Mouse (Mus musculus): ENCODE measurements around the gene Aptx.
A peak's percentile ranks its signal among the peaks of the same experiment; 100 is the strongest.

Aptx gene

DNA sequence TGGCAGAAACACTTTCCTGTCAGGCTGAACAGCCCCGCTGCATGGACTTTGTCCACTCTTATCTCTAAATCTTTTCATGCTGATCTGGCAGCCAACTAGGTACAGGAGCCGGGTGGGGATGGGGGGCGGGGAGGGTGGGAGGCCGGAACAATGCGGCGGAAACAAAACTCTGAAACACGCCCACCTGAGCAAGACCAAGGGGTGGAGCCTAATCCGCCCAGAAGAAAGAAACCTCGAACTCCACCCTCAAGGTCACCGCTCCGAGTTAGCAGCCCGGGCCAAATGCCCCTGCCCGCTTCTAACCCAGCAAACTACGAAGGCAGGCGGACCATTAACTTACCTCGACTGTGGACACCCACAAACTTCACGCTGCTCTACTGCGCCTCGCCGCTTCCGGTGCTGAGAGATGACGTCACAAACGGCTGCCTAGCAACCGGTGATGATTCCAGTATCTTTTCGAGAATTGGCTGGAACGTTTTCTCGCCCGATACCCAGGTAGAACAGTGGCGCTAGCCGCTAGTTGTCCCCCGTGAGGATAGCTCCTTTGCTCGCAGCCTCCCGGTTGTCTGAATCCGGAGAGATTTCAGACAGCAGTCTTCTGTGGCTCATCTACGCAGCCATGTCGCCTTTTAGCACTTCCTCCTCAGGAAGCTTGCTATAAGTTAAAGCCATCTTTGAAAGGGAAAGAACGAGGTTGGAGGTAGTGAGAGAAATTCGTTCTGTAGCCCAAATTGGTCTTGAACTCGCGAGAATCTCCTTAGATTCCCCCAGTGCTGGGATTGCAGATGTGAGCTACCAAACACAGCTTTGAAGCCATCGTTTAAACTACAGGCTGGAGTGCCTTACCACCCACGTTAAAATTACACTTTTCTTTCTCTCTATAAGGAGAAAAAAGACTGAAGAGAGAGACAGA is at the start of gene Aptx:
TSS of gene Aptx (minus strand) at position 398 of the 913 bp plus-strand sequence.
- TF ChIP-seq GATA4 (IDR thresholded peaks at IDR 0.05; ENCODE audit: insufficient replicate concordance, low read length) = peak; percentile 85

DNA sequence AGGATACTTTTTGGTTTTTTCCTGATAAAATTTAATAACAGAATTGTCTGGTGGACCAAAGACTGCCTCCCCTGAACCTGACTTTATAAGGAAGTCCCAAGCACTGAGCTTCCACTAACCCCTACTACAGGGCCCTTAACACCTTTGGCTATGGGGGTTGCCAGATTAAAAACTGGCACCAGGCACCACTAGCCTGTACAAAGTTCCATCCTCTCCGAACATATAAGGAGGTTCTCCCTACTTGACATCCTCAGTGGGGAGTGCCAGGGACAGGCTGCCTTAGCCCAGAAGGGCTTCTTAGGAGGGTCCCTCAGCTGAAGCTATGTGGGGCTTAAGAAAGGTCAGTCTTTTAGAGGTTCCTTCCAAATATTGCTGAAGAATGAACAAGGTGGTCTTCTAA is 32.4 kb upstream of the Aptx start:
- TF ChIP-seq GATA4 (IDR thresholded peaks at IDR 0.05; ENCODE audit: insufficient replicate concordance, low read length) = no peak

DNA sequence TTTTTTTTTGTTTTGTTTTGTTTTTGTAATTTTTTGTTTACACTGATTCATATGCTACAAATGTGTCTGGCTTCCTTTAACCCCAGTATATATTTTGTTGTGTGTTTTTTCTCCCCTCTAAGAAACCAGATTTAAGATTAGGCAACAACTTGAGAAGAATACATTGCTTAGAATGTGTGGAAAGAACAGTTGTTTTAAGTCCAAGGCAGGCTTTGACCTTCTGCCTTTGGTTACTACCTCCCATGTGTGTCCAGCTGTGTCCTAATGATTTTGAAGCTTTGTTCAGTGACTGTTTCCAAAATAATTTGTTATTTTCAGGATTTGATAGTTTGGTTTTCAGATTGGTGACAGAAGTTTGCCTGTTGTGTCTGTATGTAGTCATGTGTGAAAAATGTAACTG is 28.3 kb upstream of the Aptx start:
- no peak for TF ChIP-seq GATA4 (IDR thresholded peaks at IDR 0.05; ENCODE audit: insufficient replicate concordance, low read length)

DNA sequence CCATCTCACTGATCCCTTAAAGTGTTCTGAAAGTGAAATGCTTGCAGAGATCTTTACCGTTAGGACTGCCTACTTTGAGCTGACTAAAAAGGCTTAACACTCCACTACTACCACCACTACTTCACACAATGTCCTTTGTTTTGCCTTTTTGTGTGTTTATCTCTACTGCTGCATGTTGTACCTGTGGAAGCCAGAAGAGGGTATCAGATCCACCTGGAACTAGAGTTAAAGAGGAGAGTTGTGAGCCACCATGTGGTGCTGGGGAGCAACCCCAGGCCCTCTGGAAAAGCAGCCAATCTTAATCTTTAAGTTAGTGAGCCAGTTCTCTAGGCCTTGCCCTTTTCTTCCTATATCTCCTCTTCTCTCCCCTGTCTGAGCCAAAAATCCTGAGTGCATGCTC is 24.3 kb upstream of the Aptx start:
- TF ChIP-seq GATA4 (IDR thresholded peaks at IDR 0.05; ENCODE audit: insufficient replicate concordance, low read length) = no peak

DNA sequence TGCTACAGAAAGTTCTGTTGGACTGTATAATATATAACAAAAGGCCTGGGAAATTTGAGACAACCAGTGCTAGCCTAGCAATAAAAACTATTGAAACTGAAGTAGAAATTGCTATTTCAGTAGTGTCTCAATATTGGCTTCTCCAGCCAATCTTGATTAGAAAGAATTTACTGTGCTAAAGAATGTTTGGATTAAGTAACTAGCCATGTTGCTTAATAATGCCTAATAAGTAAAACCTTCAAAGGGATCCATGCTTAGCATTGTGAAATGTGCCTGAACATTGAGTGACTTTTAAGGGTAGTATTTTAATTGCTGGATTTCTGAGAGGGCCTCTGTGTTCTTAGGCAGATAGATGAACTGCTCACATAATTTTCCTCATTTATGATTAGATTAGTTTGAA is 22.6 kb upstream of the Aptx start:
- TF ChIP-seq GATA4 (IDR thresholded peaks at IDR 0.05; ENCODE audit: insufficient replicate concordance, low read length) = peak; percentile 74

DNA sequence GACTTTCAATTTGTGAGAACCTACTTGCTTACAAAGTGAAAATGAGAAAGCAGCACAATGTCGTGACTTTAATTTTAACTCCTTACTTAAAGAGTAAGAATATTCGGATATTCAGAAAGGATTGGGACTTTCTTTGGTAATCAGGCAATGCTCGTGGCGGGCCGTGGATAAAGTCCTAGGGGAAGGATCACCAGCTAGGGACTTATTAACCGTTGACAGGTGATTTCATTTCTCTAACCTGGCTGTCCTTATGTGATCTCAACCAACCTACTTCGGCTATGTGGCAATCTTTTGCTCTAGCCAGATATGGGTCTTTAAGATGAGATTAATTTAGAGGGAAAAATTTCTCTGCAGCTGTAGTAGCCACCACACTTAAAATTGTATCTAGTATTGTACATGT is 22.1 kb upstream of the Aptx start:
- no peak for TF ChIP-seq GATA4 (IDR thresholded peaks at IDR 0.05; ENCODE audit: insufficient replicate concordance, low read length)

DNA sequence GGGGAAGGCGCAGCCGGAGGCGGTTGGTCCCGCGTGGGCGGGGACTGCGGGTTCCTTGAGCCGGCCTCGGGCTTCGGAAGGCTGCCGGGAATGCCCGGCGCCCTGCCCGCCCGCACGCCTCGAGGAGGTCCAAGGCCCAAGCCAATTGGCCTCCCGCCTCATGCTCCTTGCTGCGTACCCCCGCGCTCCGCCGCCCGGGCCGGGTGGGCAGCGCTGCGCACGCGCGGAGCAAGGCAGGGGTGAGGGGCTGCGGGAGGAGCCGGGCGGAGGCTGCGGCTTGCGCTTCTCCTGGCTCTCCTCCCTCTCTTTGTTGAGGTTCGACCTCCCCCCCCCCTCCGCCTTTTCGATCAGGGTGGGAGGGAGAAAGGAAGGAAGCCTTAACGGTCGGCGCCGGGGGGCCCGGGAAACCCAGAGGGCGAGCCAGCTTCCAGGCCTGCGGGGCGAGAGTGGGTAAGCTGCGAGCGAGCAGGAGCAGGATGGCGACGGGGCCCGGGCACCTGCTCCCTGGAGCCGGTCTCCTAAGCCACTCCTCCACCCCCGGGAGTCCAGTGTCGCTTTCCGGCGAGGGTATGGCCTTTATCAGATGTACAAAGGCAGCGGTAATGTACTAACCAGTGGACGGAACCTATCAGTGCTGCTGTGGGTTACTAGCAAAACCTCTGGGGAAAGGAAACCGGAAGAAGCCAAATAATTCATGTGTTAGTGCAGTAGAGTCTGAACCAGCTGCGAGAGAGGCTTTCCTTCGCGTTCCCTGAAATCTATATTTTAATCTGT is 19.9 kb upstream of the Aptx start:
- peak; percentile 31; the same call in 1 of the 2 replicates for TF ChIP-seq GATA4 (IDR thresholded peaks at IDR 0.05; ENCODE audit: insufficient replicate concordance, low read length)

DNA sequence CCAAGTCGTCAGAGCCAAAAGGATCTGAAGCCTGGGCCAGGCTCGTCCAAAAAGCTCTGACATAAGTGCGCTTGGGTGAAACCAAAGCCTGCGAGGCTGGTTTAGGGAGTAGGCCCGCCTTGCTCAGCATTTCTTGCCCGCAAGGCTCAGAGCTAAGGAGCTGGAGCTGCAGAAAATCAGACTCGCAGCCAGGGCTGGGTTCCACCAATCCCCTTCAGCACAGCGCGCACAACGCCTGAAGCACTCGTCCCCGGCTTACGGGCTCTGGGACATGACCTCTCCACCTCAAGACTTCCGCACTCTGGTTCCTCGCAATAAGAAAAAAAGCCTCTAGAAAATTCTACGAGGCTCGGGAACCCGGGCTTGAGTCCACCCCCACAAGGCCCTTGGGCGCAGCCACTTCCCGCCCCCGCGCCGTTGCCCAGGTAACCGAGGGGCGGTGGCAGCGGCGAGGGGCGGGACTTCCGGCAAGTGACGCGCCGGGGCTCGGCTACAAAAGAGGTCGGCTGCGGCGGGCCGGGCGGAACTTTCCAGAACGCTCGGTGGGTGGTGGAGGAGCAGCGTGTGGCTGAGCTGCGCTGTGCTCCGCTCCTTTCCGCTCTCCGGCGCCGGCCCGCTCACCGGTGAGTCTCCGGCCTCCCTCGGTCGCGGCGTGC is 19.1 kb upstream of the Aptx start, which contains the start of gene Dnaja1:
TSS of gene Dnaja1 (plus strand) at position 140 of the 656 bp plus-strand sequence.
- no peak for TF ChIP-seq GATA4 (IDR thresholded peaks at IDR 0.05; ENCODE audit: insufficient replicate concordance, low read length)

DNA sequence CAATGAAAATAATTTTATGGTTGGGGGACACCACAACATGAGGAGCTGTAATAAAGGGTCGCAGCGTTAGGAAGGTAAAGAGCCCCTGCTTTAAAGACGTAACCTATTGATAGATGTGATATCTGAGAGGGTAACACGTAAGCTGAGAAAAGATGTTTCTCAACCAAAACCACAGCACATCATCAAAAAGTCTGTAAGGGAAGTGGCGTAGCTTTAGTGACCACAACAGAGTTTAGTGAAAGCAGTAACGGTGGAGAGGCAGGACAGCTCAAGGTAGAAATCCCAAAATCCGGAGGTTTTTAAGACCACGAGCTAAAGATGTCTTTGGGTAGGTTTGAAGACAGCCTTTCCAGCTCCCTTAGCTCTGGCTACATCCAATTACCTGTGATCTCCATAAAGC is 17.9 kb upstream of the Aptx start:
- no peak for TF ChIP-seq GATA4 (IDR thresholded peaks at IDR 0.05; ENCODE audit: insufficient replicate concordance, low read length)

DNA sequence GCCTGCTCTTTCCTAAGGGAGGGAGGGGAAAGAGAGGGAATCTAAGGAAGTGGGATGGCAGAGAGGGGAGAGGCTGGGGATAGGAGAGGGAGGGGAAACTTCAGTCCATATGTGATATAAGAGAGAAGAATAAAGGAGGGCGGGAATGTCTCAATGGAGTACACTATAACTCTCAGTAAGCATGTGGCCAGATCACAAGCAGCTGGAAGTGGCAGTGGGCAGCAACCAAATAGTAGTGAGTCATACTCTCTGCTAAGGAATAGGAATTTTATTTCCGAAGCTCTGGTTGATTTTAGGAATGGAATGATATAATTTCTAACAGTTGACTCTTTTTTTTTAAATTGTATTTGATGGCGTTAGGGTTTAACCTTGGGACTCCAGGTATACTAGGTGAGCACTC is 14.1 kb upstream of the Aptx start:
- TF ChIP-seq GATA4 (IDR thresholded peaks at IDR 0.05; ENCODE audit: insufficient replicate concordance, low read length) = no peak

DNA sequence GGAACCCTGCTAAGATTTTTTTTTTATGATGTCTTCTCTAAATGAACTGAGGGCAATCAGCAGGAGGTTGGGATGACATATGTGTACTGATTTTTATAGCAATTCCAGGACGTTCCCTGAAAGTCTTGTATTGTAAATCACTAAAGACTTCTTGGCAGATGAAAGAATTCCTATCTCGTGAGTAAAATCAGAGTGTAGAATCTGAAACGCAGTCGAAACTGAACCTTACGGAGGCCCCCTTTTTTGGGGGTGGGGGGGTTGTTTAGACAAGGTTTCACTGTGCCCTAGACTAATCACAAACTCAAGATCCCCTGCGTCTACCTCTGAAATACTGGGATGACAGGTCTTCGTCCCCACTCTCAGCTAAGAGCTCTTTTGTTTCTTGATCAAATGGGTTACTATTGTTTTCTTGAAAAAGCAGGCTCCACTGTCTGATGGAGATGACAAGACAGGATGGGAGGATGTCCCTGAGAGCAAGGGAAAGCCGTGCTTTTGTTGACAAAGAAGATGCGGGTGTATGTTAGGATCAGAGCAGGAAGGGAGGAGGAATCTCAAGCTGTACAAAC is 799 bp upstream of the Aptx start:
- no peak for TF ChIP-seq GATA4 (IDR thresholded peaks at IDR 0.05; ENCODE audit: insufficient replicate concordance, low read length)

DNA sequence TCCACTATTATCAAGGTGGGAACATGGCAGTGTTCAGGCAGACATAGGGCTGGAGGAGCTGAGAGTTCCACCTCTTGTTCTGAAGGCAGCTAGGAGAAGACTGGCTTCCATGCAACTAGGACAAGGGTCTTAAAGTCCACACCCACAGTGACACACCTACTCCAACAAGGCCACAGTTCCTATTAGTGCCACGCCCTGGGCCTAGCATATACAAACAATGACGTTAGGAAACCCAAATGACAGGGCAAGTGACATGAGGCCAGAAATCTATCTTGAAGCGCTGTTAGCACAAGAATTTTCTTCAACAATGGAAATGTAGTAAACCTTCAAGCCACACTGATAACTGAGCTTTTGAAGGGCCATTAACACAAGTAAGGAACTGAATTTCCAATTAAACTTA is 1.2 kb downstream of the Aptx start:
- no peak for TF ChIP-seq GATA4 (IDR thresholded peaks at IDR 0.05; ENCODE audit: insufficient replicate concordance, low read length)

DNA sequence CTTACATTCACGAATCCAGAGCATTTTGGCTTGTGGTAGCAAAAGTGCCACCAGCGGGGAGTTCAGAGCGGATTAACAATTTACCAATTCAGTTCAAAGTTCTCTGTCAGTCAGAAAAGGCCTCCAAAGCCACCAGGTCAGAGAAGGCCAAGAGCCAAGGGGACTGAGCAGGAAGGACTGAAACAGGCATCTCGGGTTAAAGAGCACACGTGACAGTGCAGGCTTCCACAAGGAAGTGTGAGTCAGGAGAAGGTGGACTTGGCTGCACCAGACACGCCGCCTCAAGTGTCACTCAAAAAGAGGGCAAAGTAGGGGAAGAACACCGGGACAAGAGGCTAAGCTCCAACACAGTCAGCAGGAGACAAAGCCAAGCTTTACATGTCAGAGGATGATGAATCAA is 2.8 kb downstream of the Aptx start:
- no peak for TF ChIP-seq GATA4 (IDR thresholded peaks at IDR 0.05; ENCODE audit: insufficient replicate concordance, low read length)

DNA sequence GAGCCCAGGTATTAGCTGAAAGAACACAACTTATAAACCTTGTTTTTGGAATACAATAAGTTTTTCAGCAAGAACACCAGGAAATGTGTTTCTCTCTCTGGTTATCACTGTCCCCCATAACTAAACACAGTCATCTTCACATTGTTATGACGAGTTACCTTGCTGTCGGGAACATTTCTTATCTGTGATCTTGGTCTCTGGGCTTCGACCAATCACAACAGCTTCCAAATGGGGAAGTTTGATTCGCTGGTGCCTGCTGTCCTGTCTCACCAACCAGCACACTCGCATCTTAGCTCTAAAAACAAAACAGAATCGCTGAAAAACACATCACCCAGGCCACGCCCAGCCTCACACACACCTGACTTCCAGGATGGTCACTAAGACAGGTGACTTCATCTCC is 5.9 kb downstream of the Aptx start:
- TF ChIP-seq GATA4 (IDR thresholded peaks at IDR 0.05; ENCODE audit: insufficient replicate concordance, low read length) = no peak

DNA sequence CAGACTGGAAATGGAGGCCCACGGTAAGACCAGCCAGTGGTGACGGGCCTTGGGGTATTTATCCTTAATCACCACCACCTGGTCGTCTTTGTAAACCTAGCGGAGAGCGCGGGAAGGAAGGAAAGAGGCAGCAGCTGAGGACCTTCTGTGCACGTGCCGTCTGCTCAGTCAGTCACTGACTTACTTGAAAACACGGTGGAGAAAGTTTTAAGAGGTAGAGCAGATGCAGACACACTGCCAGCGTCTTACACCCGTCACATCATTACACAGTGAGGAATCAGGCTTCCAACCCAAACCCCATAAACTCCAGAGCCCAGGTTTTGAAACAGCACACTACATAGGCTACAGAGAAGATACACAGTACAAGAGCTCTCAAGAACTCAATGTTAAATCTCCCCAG is 11.9 kb downstream of the Aptx start:
- TF ChIP-seq GATA4 (IDR thresholded peaks at IDR 0.05; ENCODE audit: insufficient replicate concordance, low read length) = no peak

Data from liver, adult (tissue).